Mouse (Mus musculus) liver, postnatal 0 days (tissue): Measurements from ENCODE around the gene Kdm1a.

Experiments
- CTCF ChIP-seq: sonication (generic); IDR thresholded peaks from 2 replicates; pipeline ENCODE4 v1.5.1; 2016; ENCODE audit warnings: antibody characterized with exemption, low read depth
- EP300 ChIP-seq: IDR thresholded peaks from 2 replicates; pipeline ENCODE4 v1.6.1; 2016; ENCODE audit warnings: antibody characterized with exemption, low read depth, mild to moderate bottlenecking

DNA sequence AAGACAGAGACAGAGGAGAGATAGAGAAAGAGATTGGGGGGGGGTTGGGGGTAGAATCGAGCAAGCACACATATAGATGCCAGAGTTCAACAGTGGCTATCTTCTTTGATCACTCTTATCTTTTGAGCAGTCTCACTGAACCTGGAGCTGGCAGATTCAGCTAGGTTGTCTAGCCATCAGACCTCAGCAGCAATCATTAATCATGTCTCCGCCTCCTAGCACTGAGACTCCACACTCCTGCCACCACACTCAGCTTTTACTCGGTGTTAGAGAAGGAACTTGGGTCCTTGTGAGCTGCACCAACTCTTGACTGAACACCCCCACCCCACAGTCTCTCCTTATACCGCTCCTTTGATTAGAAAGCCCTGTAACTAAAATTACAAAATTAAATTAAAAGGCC lies 10.4 kb downstream of the Kdm1a start:
- no peak for TF ChIP-seq CTCF
- TF ChIP-seq EP300, result no peak
